Mouse (Mus musculus) gastrocnemius, adult 2 months (tissue): ENCODE results near the gene Pfkfb2. TPM values are rescaled to one million over a fixed set of nuclear protein-coding genes. Genes with fewer than 3 reads are reported as not detected.

ENCODE experiments used
- DNase-seq: peaks from one replicate; pipeline ENCODE4 v3.0.0; 2022
- H3K27ac ChIP-seq: fragments of 200-600 bp; 2 replicates; pipeline ENCODE4 v1.8.1; 2022; ENCODE audit warnings: mild to moderate bottlenecking
- H3K4me3 ChIP-seq: fragments of 200-600 bp; 2 replicates; pipeline ENCODE4 v1.8.1; 2022; ENCODE audit warnings: mild to moderate bottlenecking, moderate library complexity
- CTCF ChIP-seq: fragments of 200-600 bp; IDR thresholded peaks from 2 replicates; pipeline ENCODE4 v1.8.1; 2022; ENCODE audit warnings: antibody characterized with exemption, mild to moderate bottlenecking, moderate library complexity
- intact Hi-C: fragments of 180-260 bp; cut with DNase I; formaldehyde crosslinking; loops from one replicate; pipeline ENCODE4 v1.15.1; 2025
- total RNA-seq, 2 experiments: library from RNA; stranded (reverse); gene quantifications; 2 replicates each; pipeline ENCODE4 v1.2.3; 2021

Pfkfb2 gene
- total RNA-seq, 2 experiments from 2014 or later: 11.6 to 15.5 TPM

GRCm38 (mm10) chr1:130640967-130641366 is 88.1 kb downstream of the Pfkfb2 start:
- no peak for DNase-seq
- intact Hi-C loops: no loop called here
- TF ChIP-seq CTCF: no peak
- H3K27ac ChIP-seq: no peak overlapping the region
- H3K4me3 ChIP-seq: no peak overlapping the region

Other genes with a start within 250 kb of the Pfkfb2 start
- gene Zp3r, start 99.6 kb downstream of the Pfkfb2 start, total RNA-seq: not detected
- not detected for gene C4bp, start 67.6 kb downstream of the Pfkfb2 start, total RNA-seq
- gene Gm29427, start 13.5 kb downstream of the Pfkfb2 start, total RNA-seq: under 1 TPM in 1 of 2 experiments, not detected in 1; 0.14 TPM
- gene Yod1, start 11.9 kb downstream of the Pfkfb2 start, total RNA-seq: 1 to 10 TPM; 3.7 to 4.1 TPM
- under 1 TPM; 0.20 to 0.43 TPM for gene AA986860, start 2.7 kb upstream of the Pfkfb2 start, total RNA-seq
- gene Fcamr, start 71.6 kb upstream of the Pfkfb2 start, total RNA-seq: under 1 TPM in 1 of 2 experiments, not detected in 1; 0.14 TPM
- not detected for gene Pigr, start 97.4 kb upstream of the Pfkfb2 start, total RNA-seq
- gene Fcmr, start 136.4 kb upstream of the Pfkfb2 start, total RNA-seq: not detected
- gene Il24, start 158.2 kb upstream of the Pfkfb2 start, total RNA-seq: not detected
- not detected for gene Il20, start 182.2 kb upstream of the Pfkfb2 start, total RNA-seq
- gene Il19, start 210.9 kb upstream of the Pfkfb2 start, total RNA-seq: not detected